Mouse (Mus musculus): ENCODE data around the gene Rtbdn.
"Not testable (repeated sequence)": the region's sequence is repeated elsewhere in the genome, so short reads cannot be mapped to it uniquely, and the experiment has no call there.

Rtbdn gene

GRCm38 (mm10) chr8:84946528-84947240 lies at the start of gene Rtbdn:
TSS of gene Rtbdn (plus strand) at chr8:84946991.
- peak; percentile 73 for DNase-seq

GRCm38 (mm10) chr8:84901071-84901470 lies 45.7 kb upstream of the Rtbdn start:
- no peak for DNase-seq

DNA sequence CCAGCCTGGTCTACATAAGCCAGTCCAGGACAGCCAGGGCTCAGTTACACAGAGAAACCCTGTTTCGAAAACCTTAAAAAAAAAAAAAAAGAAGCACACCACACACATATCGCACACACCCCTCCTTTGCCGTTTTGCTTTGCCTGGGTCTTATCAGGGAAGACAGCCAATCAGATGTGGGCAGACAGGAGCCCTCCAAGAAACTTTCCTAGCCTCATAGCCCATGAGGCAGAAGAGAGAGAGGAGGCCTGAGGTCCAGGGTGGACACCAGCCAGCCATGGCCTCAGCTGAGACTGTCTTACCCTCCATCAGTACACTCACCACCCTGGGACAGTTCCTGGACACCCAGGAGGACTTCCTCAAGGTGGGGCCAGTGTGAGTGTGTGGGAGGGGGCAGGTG lies 45.0 kb upstream of the Rtbdn start, which contains the start of gene Klf1:
Gene Klf1 (plus strand): TSS at position 177 of the 400 bp plus-strand sequence.
- no peak for DNase-seq

DNA sequence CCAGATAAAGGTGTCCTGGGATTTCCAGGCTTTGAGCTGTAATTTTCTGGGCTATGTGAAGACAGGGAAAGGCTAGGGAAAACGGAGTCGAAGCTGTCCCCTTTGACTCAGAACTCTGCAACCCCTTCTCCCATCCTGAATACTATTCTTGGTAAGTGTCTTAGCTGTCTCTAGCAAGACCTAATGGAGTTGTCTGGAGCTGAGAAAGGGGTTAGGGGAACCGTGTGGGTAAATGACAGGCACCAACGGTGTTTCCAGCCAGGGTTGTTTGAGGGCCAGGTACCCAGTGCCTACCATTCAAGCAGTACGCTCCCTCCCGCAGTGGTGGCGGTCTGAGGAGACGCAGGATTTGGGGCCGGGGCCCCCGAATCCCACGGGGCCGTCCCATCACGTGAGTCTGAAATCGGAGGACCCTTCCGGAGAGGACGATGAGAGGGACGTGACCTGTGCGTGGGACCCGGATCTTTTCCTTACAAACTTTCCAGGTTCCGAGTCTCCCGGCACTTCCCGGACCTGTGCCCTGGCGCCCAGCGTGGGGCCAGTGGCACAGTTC lies 44.3 kb upstream of the Rtbdn start:
- DNase-seq, result no peak

GRCm38 (mm10) chr8:84902920-84903661 lies 43.7 kb upstream of the Rtbdn start:
- DNase-seq, result peak; percentile 95

GRCm38 (mm10) chr8:84904351-84904750 lies 42.4 kb upstream of the Rtbdn start:
- no peak for DNase-seq

DNA sequence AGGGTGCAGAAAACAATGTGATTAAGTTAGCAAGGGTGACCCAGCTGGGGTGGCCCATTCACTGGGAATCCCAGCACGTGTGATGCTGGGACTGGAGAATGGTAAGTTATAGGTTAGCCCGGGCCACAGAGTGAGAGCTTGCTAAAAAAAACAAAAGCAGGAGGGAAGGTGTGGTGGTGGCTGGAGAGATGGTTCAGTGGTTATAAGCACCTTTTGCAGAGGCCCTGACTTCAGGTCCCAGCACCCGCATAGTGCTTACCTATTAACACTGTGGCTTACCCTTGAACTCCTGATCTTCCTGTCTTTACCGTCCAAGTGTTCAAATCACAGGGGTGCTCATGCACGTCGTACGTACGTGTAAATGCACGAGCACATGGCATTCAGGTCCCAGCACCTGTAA lies 39.8 kb upstream of the Rtbdn start:
- no peak for DNase-seq

- no peak for DNase-seq
Observed at GRCm38 (mm10) chr8:84907493-84907892, 39.3 kb upstream of the Rtbdn start.

GRCm38 (mm10) chr8:84907979-84908378 lies 38.8 kb upstream of the Rtbdn start:
- not testable (repeated sequence) for DNase-seq

- peak; percentile 90 for DNase-seq
Observed at GRCm38 (mm10) chr8:84908421-84909161, 38.2 kb upstream of the Rtbdn start, which contains the start of gene Dnase2a. TSS of gene Dnase2a (plus strand) at chr8:84908560.

- no peak for DNase-seq
Observed at GRCm38 (mm10) chr8:84909162-84909767, 37.5 kb upstream of the Rtbdn start.

GRCm38 (mm10) chr8:84909949-84910348 lies 36.8 kb upstream of the Rtbdn start:
- no peak for DNase-seq

DNA sequence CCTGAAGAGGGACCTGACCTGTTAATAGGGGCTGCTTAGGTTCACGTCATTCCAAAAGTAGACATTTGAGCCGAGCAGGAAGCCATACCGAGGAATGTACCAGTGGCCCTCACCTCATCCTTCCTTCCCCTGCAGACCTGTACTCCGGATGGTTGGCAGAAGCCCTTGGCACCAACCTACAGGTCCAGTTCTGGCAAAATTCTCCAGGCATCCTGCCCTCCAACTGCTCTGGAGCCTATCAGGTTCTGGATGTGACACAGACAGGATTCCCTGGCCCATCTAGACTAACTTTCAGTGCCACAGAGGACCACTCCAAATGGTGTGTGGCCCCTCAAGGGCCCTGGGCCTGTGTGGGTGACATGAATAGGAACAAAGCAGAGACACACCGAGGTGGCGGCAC lies 36.2 kb upstream of the Rtbdn start:
- peak; percentile 88 for DNase-seq

DNA sequence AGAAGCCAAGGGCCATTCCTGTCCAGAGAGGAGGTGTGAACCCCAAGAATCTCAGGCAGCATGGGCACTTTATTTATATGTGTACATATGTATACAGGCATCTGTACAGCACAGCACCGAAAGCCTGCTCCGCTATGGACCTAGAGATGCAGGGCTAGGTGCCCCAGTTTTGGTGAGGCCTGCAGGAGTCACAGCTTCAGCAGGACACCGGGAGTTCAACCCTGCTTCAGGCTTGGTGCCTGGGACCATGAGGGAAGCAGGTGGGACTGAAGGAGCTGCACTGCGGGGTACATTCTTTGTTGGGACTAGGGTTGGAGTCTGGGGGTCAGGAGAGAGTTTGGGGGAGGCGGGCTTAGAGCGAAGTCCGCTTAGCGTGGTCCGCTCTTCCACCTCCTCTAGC lies 34.9 kb upstream of the Rtbdn start:
- no peak for DNase-seq

- no peak for DNase-seq
Observed at GRCm38 (mm10) chr8:84912391-84912790, 34.4 kb upstream of the Rtbdn start.

DNA sequence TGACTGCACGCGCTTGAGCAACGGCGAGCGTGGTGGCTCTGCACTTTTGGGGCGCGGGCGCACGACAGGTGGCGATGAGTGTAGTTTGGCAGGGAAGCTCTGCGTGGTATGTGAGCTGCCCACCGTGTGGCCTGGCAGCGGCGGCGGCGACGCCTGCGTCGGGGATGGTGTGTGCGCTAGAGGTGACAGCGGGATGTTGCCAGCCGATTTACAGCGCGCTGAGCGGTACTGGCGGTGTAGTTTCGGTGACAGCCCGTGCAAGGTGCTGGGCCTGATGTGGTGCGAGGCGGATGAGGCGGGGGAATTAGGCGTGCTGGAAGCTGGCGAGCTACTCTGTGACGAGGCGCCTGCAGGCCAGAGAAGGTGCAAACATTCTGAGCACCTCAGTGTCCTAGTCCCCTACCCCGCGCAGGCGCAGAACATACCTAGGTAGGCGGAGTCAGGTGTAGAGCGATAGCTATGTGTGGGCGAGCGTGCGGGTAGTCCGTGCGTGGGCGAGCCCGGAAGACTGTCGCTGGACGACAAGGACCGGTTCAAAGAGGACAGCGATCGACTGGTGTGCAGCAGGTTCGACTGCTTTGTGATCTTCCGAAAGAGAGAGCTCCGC lies 33.8 kb upstream of the Rtbdn start:
- DNase-seq, result peak; percentile 93

- DNase-seq, result no peak
Observed at GRCm38 (mm10) chr8:84913502-84913900, 33.3 kb upstream of the Rtbdn start.

DNA sequence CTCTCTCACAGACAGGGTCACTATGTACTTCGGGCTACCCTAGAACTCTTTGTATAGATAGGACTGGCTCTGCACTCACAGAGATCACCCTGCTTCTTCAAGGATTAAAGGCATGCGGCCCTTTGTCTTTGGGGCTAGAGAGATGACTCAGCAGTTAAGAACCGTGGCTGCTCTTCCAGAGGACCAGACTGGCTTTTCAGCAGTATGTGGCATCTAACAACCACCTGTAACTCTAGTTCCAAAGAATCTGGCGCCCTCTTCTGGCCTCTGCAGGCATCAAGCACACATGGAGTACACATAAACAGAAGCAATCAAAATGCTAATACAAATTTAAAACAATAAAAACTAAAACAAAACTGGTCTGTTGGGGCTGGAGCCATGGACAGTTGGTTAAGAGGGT lies 32.8 kb upstream of the Rtbdn start:
- DNase-seq, result no peak

GRCm38 (mm10) chr8:84915269-84915668 lies 31.5 kb upstream of the Rtbdn start:
- DNase-seq, result no peak

DNA sequence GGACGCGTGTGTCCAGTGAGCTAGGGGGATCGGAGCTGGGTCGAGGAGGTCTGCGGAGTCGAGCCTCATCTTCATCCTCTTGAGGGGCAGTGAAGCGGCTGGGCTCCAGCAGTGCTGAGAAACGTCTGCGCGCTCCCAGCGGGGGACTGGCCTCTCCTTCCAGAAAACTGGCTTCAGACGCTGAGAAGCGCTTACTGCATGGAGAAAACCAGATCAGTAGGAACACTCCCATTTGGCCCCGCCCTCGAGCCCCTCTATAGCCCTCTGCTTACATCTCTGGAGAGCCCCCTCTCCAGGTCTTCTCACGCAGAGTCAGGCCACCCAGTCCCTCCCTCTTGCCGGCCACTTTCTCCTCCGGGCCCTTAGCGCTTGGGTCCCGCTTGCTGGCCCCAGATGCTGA lies 29.0 kb upstream of the Rtbdn start:
- DNase-seq, result no peak

DNA sequence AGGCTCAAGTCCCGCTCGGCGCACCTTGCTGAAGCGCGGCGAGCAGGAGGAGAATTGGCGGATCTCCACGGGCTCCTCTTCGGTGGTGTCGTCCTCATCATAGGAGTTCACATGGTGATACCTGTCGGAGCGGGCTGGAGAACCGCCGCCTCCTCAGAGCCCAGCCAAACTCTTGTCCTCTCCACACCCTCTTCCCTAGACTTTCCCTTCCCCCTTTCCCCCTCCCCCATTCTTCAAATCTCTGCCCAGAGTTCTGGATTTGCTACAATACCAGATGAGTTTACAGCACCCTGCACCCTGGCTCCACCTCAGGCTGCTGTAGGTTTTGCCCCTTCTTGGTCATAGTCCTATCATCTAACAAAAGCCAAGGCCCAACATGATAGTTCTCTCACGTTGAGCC lies 28.1 kb upstream of the Rtbdn start:
- no peak for DNase-seq

- no peak for DNase-seq
Observed at GRCm38 (mm10) chr8:84921596-84921995, 25.2 kb upstream of the Rtbdn start.

Measured in cerebellum, adult 11-12 months (tissue).